Mouse (Mus musculus) neutrophil, adult 83 days (primary cell): ENCODE results near the gene Elf5. TPM values are rescaled to one million over a fixed set of nuclear protein-coding genes. Genes with fewer than 3 reads are reported as not detected.

Experiments used
- total RNA-seq, 2 experiments: library from RNA; stranded (reverse); gene quantifications; one replicate each; pipeline ENCODE4 v1.2.4; 2023

Gene Elf5
- total RNA-seq, result not detected

GRCm38 (mm10) chr2:103411348-103411747 lies at the start of gene Elf5:
Gene Elf5, plus strand, starts transcription at chr2:103411688.

GRCm38 (mm10) chr2:103484617-103485401 lies 73.3 kb downstream of the Elf5 start, which contains the start of gene Cat:
Gene Cat, minus strand, starts transcription at chr2:103485160.

Other genes starting within 250 kb of the Elf5 start
- gene Ehf, start 108.4 kb upstream of the Elf5 start, total RNA-seq, result under 1 TPM in 1 of 2 experiments, not detected in 1; 0.61 TPM
- gene Cat, start 73.5 kb downstream of the Elf5 start, total RNA-seq, result 10 to 100 TPM; 34.1 to 36.5 TPM
- 10 to 100 TPM; 41.3 to 49.7 TPM for gene Abtb2, start 154.6 kb downstream of the Elf5 start, total RNA-seq